Mouse (Mus musculus) heart, embryonic 14.5 days (tissue): Measurements from ENCODE around the gene Synj1. TPM values are rescaled to one million over a fixed set of nuclear protein-coding genes. Genes with fewer than 3 reads are reported as not detected.

Source experiments
- ATAC-seq: fragments of 200-750 bp; cut with Nextera tagmentation; 2 replicates; pipeline ENCODE4 v1.8.0; 2017; ENCODE audit warnings: low read depth, moderate TSS enrichment; ENCODE audit not compliant: insufficient number of reproducible peaks, insufficient read depth, low FRiP score
- H3K27ac ChIP-seq, 2 experiments: fragments of 200-500 bp in 1 of 2; fragments of 300-500 bp in 1 of 2; sonication (generic) in 1 of 2; replicated peaks in 1 of 2; 2 replicates each; pipeline ENCODE4 v1.5.1; 2012 to 2014; ENCODE audit warnings: low read depth in 2 of 2, low read length in 2 of 2, control low read depth in 1 of 2, mild to moderate bottlenecking in 1 of 2, mixed read lengths in 1 of 2; ENCODE audit not compliant: control insufficient read depth in 1 of 2, insufficient read depth in 1 of 2
- H3K27me3 ChIP-seq: fragments of 300-500 bp; sonication (generic); 2 replicates; pipeline ENCODE4 v1.6.1; 2014; ENCODE audit warnings: mild to moderate bottlenecking, low read length, control low read depth; ENCODE audit not compliant: control insufficient read depth, insufficient read depth
- H3K36me3 ChIP-seq: fragments of 300-500 bp; sonication (generic); 2 replicates; pipeline ENCODE4 v1.6.1; 2014; ENCODE audit warnings: mild to moderate bottlenecking, control low read depth, low read length, mixed read lengths; ENCODE audit not compliant: control insufficient read depth, insufficient read depth
- H3K4me1 ChIP-seq, 2 experiments: fragments of 200-500 bp in 1 of 2; fragments of 300-500 bp in 1 of 2; sonication (generic) in 1 of 2; 2 replicates each; pipeline ENCODE4 v1.6.1; 2012 to 2014; ENCODE audit warnings: low read length in 2 of 2, control low read depth in 1 of 2, mixed read lengths in 1 of 2; ENCODE audit not compliant: control insufficient read depth in 2 of 2, insufficient read depth in 2 of 2
- H3K4me2 ChIP-seq: fragments of 300-500 bp; sonication (generic); 2 replicates; pipeline ENCODE4 v1.6.1; 2014; ENCODE audit warnings: mild to moderate bottlenecking, low read length
- H3K4me3 ChIP-seq, 2 experiments: fragments of 200-500 bp in 1 of 2; fragments of 300-500 bp in 1 of 2; sonication (generic) in 1 of 2; 2 replicates each; pipeline ENCODE4 v1.5.1; 2012 to 2014; ENCODE audit warnings: low read length in 2 of 2, mild to moderate bottlenecking in 2 of 2, control low read depth in 1 of 2, low read depth in 1 of 2, moderate library complexity in 1 of 2; ENCODE audit not compliant: control insufficient read depth in 1 of 2, insufficient read depth in 1 of 2
- H3K9ac ChIP-seq: fragments of 300-500 bp; sonication (generic); 2 replicates; pipeline ENCODE4 v1.6.1; 2014; ENCODE audit warnings: mild to moderate bottlenecking, low read length
- H3K9me3 ChIP-seq: fragments of 300-500 bp; sonication (generic); 2 replicates; pipeline ENCODE4 v1.6.1; 2016; ENCODE audit warnings: low read length, control low read depth; ENCODE audit not compliant: control insufficient read depth
- WGBS: fragments of 180-500 bp; shearing (Covaris S2); extraction: QIAGEN DNeasy Blood & Tissue Kit; methylation state at CpG from one replicate; pipeline ENCODE4 v1.1.7; 2014; 5-methylcytosine and 5-hydroxymethylcytosine counted together
- polyA plus RNA-seq: library from polyadenylated mRNA; unstranded; fragments of >200 nt; fragmentation: Nextera tagmentation; extraction: Ambion mirVana; gene quantifications from 2 replicates; pipeline ENCODE4 v1.2.1, GENCODE M21; 2014

Synj1 gene
- polyA plus RNA-seq, 1 experiment from 2014 or later, result 16.5 TPM

DNA sequence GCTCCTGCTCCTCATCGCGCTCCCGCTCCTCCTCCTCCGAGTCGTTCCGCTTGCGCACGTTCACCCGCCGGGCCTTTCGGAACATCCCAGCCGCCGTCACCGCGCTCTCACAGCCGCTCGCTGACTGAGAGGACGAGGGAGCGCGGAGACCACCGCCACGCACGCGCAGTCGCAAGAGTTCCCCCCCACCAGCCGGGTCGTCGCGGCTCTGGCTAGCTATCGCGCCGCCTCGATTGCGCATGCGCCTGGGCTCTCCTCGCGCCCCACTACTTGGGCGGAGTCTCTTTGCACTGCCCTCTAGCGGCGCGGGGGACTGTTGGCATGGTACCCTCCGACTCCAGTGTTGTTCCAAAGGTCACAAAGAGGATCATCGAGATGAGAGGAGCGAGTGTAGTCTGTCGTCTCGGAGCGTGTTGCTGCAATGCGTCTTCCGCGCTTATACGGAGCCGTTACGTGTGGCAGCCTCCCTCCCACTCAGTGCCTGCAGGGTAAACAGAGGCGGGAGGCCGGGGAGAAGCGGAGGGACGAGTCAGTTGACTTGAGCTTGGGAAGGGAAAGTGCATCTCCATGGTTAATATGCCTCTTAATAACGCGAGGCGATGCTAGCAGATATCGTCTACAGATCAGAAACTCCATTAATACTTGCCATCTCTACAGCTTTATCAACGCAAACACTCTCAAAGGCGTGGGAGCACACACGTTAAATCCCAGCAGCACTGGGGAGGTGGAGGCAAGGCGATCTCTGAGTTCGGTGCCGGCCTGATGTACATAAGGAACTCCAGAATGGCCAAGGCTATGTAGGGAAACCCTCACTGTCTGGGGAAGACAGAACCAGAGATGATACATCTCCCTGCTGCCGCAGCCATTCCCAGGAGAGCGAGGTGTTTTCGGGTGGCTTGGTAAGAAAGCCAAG lies 33.4 kb upstream of the Synj1 start, which contains the start of gene Paxbp1:
TSS of gene Paxbp1 (minus strand) at position 274 of the 913 bp plus-strand sequence.
- H3K27me3 ChIP-seq, result no peaks in the 10 kb centered on the region
- H3K4me3 ChIP-seq, result peak within 1 kb of the TSS; percentile 90 to 94
- H3K4me1 ChIP-seq, result peaks cover 4 to 22% of the 10 kb centered on the region in 2 experiments; a peak in 3 of 4 replicates
- peak; percentile 92 for ATAC-seq
- H3K9me3 ChIP-seq, result no peaks in the 10 kb centered on the region
- H3K4me2 ChIP-seq, result peak within 1 kb of the TSS; percentile 86
- H3K27ac ChIP-seq, result peak within 1 kb of the TSS; percentile 94
- H3K9ac ChIP-seq, result peak within 1 kb of the TSS; percentile 94
- peaks cover 19% of the 10 kb centered on the region for H3K36me3 ChIP-seq
- 1% methylated on average over 67 of the region's 70 CpGs for WGBS

- WGBS, result under 1% methylated on average over 48 of the region's 63 CpGs
- H3K36me3 ChIP-seq, result peaks cover 28% of the 10 kb centered on the region
- ATAC-seq, result peak; percentile 65
- H3K27me3 ChIP-seq, result no peaks in the 10 kb centered on the region
- H3K9ac ChIP-seq, result peak overlapping the region; percentile 94
- peak overlapping the region; percentile 77 for H3K4me2 ChIP-seq
- peak overlapping the region; percentile 90 to 94 for H3K4me3 ChIP-seq
- H3K27ac ChIP-seq, result peak overlapping the region; percentile 94
- H3K9me3 ChIP-seq, result no peaks in the 10 kb centered on the region
- H3K4me1 ChIP-seq, result peaks cover 4 to 22% of the 10 kb centered on the region in 2 experiments; a peak in 3 of 4 replicates
Observed at GRCm38 (mm10) chr16:91043461-91044248, 32.5 kb upstream of the Synj1 start.

DNA sequence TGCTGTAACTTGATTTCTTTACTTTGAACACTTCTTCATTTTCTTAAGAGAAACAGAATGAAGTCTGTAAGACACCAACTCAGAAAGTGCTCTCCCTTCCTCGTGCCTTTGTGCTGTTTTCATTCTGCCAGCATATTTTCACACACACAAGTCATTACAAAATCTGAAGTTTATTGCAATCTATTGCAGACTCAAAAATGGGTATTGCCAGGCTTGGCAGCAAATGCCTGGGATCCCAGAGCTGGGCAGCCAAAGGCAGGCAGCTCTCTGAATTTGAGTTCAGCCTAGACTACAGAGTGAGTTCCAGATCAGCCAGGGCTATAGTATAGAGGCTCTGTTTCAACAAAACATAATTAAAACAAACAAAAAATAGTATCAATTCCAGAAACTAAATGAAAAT lies 31.5 kb upstream of the Synj1 start:
- Histone ChIP-seq H3K9me3 (no peaks in the 10 kb centered on the region), H3K4me1 (peaks cover 4 to 22% of the 10 kb centered on the region in 2 experiments; a peak in 3 of 4 replicates), H3K9ac (peak overlapping the region; percentile 94), H3K4me3 (peak overlapping the region in 1 of 2 experiments; percentile 90; a peak in 3 of 4 replicates), H3K36me3 (peaks cover 38% of the 10 kb centered on the region), H3K4me2 (peak overlapping the region; percentile 77), H3K27ac (no peak overlapping the region), H3K27me3 (no peaks in the 10 kb centered on the region)
- WGBS, result 41% methylated on average over 1 of the region's 1 CpGs
- no peak for ATAC-seq

GRCm38 (mm10) chr16:91035866-91036265 lies 24.8 kb upstream of the Synj1 start:
- Histone ChIP-seq H3K4me2 (no peak overlapping the region), H3K27me3 (no peaks in the 10 kb centered on the region), H3K4me3 (no peak overlapping the region), H3K9ac (no peak overlapping the region), H3K27ac (no peak overlapping the region), H3K4me1 (no peaks in the 10 kb centered on the region), H3K36me3 (peaks cover 90% of the 10 kb centered on the region), H3K9me3 (no peaks in the 10 kb centered on the region)
- ATAC-seq, result no peak
- 88% methylated on average over 10 of the region's 10 CpGs for WGBS

DNA sequence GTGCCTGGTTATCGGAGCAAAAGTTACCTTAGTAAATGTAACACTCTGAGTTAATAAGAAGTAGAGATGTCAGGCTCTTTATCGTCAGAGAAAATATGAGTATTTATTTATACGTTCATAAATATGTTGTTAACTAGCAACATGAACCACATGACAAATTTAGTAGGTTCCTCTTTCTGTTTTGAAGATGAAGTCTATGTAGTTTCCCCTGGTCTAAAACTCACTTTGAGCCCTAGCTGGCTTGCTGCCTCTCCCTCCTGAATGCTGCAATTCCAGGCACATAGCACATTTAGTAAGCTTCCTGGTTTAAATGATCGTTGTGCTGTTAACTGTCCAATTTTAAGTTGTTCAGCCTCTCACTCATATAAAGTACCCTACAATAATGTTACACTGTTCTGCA lies 19.6 kb upstream of the Synj1 start:
- H3K9me3 ChIP-seq, result no peaks in the 10 kb centered on the region
- no peaks in the 10 kb centered on the region for H3K4me1 ChIP-seq
- no peaks in the 10 kb centered on the region for H3K27me3 ChIP-seq
- WGBS, result 94% methylated on average over 4 of the region's 4 CpGs
- no peak overlapping the region for H3K4me2 ChIP-seq
- peaks cover 92% of the 10 kb centered on the region for H3K36me3 ChIP-seq
- H3K4me3 ChIP-seq, result no peak overlapping the region
- H3K9ac ChIP-seq, result no peak overlapping the region
- H3K27ac ChIP-seq, result no peak overlapping the region
- ATAC-seq, result no peak

DNA sequence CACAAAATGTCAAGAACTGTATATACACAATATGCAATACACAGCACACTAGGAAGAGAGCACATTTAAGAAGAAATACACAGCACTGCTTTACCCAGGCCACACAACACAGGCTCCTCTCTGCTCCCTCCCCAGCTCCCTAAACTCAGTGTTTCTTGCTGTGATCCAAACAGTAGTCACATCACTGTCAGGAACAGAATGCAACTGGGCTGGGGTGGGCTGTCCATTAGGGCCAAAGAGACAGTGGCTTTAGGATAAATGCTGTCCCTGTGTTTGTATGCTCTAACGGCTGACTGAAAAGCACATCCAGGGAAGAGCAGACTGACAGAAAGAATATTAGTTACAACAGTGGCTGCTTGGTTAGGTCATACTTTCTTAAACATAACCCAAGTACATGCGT lies 18.8 kb upstream of the Synj1 start:
- Histone ChIP-seq H3K4me2 (no peak overlapping the region), H3K4me1 (no peaks in the 10 kb centered on the region), H3K36me3 (peaks cover 94% of the 10 kb centered on the region), H3K9ac (no peak overlapping the region), H3K27ac (no peak overlapping the region), H3K27me3 (no peaks in the 10 kb centered on the region), H3K4me3 (no peak overlapping the region), H3K9me3 (no peaks in the 10 kb centered on the region)
- no peak for ATAC-seq
- WGBS, result 88% methylated on average over 2 of the region's 2 CpGs

- 92% methylated on average over 8 of the region's 8 CpGs for WGBS
Observed at GRCm38 (mm10) chr16:91029161-91029743, 18.1 kb upstream of the Synj1 start.

More at GRCm38 (mm10) chr16:91029161-91029743, 18.1 kb upstream of the Synj1 start:
- Histone ChIP-seq H3K9ac (no peak overlapping the region), H3K9me3 (no peaks in the 10 kb centered on the region), H3K27ac (no peak overlapping the region), H3K4me3 (no peak overlapping the region), H3K27me3 (no peaks in the 10 kb centered on the region), H3K4me2 (no peak overlapping the region), H3K4me1 (no peaks in the 10 kb centered on the region), H3K36me3 (peaks cover 94% of the 10 kb centered on the region)
- no peak for ATAC-seq
